Mouse (Mus musculus) bone marrow, adult 2 months (tissue): ENCODE measurements around the gene Ocrl.

Experiments used
- CTCF ChIP-seq: fragments of 200-500 bp; IDR thresholded peaks from 2 replicates; pipeline ENCODE4 v1.5.1; 2011; ENCODE audit warnings: low read length, control low read depth; ENCODE audit not compliant: control insufficient read depth, insufficient read depth
- POLR2A ChIP-seq: fragments of 200-500 bp; IDR thresholded peaks from 2 replicates; pipeline ENCODE4 v1.6.1; 2011; ENCODE audit warnings: low read depth, mild to moderate bottlenecking, control low read depth, low read length, borderline replicate concordance; ENCODE audit not compliant: control insufficient read depth

DNA sequence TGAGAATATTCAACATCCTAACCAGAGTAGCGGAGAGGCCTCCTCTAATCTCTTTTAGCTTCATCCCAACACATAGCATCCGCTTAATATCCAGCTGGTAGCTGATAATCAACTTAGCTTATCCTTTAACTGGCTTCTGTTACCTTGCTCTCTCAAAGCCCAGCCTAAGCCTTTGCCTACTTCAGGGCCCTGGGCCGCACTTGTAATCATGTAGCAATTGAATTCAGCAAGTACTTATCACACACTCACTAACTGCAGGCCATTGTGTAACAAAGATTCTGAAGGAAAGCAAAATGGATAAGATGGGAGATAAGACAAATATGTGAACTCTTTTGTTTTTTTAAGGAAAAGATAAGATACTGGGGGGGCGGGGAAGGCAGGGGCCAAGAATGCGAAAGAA, 64.9 kb downstream of the Ocrl start:
- TF ChIP-seq CTCF (no peak), POLR2A (no peak)
